Mouse (Mus musculus) CD4-positive naive resting alpha-beta T cell, adult 76 days (primary cell): ENCODE results near the gene Nupr1l. TPM values are rescaled to one million over a fixed set of nuclear protein-coding genes. Genes with fewer than 3 reads are reported as not detected.

Experiments used
- total RNA-seq: library from RNA; stranded (reverse); gene quantifications from one replicate; pipeline ENCODE4 v1.2.4, GENCODE M21; 2023

Gene Nupr1l
- not detected for total RNA-seq

GRCm38 (mm10) chr5:129908242-129908965 is at the start of gene Nupr1l:
TSS of gene Nupr1l (plus strand) at chr5:129908540.

DNA sequence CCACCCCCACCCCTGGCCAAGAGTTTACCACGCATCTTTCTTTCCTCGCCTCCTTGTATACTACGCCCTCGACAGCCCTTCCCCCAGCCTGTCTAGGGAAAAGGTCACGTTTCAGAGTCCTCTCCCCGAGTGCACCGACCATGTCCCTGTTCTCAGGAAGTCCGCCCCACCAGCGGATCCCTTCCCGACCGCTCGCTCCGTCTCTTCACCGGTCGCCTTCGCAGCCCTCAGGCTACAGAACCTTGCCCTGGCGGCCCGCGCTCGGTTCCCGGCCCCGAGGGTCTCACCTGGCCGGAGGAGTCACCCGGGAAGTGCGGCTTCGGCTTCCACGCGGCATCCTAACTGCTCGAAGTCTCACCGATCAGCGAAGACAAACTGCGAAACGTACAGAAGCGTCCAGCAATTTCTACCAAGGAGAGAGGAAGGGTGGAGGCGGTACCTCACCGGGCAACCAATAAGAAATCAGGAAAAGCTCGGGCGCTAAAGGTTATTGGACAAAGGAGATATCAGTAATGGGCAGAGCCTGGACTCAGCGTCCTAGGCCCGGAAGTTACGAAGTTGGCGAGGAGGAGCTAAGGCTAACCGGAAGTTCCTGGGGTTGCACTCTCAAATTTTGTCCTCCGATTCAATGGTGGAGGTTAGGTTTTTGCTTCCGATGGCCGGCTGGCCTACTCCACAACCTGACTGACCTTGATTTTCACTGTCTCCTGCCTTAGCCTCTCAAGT is 21.3 kb upstream of the Nupr1l start, which contains the start of gene Chchd2:
TSS of gene Chchd2 (minus strand) at position 560 of the 726 bp plus-strand sequence.

DNA sequence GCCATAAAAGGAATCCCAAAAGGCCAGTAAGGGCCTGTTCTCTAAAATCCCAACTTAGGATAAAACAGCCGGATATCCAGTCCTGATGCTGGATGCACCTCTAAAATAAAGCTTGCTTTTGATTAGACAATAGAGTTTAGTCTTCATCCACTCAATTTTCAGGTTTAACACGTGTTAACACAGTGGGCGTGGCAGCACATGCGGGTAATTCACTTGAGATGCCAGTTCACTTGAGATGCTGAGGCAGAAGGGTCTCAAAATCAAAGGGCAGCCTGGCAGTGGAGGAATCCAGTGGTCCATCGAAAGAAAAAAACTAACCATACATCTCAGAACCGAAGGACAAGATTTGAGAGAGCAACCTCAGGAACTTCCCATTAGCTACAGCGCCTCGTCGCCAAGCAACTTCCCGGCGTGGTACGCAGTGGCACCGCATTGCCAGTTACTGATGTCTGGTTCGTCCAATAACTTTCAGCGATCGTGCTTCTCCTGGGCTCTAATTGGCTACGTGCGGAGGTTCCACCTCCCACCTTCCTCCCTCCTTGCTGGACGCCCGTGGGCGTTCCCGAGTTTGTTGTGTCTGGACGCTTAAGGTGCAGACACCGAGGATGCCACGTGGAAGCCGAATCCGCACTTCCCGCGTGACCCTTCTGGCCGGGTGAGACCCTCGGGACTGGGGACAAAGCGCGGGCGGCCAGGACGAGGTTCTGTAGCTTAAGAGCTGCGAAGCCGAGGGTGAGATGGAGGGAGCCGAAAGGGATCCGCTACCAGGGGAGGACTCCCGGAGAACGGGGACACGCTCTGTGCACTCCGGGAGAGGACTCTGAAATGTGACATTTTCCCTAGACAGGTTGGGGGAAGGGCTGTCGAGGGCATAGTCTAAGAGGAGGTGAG is 12.9 kb upstream of the Nupr1l start, which contains the start of gene Zbed5:
TSS of gene Zbed5 (plus strand) at position 526 of the 891 bp plus-strand sequence.

GRCm38 (mm10) chr5:129898449-129898848 is 9.9 kb upstream of the Nupr1l start, which contains the start of gene Phkg1:
TSS of gene Phkg1 (minus strand) at chr5:129898549.

GRCm38 (mm10) chr5:129941495-129942045 is 33.2 kb downstream of the Nupr1l start, which contains the start of gene Vkorc1l1:
TSS of gene Vkorc1l1 (plus strand) at chr5:129941970.

Other genes starting within 250 kb of the Nupr1l start
- 0.79 TPM for gene Zfp11, start 238.4 kb upstream of the Nupr1l start, total RNA-seq
- gene Sept14, start 200.0 kb upstream of the Nupr1l start, total RNA-seq = not detected
- gene Mrps17, start 193.0 kb upstream of the Nupr1l start, total RNA-seq = 30.2 TPM
- 34.9 TPM for gene Nipsnap2, start 183.5 kb upstream of the Nupr1l start, total RNA-seq
- 16.9 TPM for gene Psph, start 121.1 kb upstream of the Nupr1l start, total RNA-seq
- 17.8 TPM for gene Sumf2, start 61.6 kb upstream of the Nupr1l start, total RNA-seq
- gene Chchd2, start 21.1 kb upstream of the Nupr1l start, total RNA-seq = 167 TPM
- gene Zbed5, start 12.8 kb upstream of the Nupr1l start, total RNA-seq = 2.6 TPM
- 0.32 TPM for gene Phkg1, start 10.0 kb upstream of the Nupr1l start, total RNA-seq
- gene Vkorc1l1, start 33.4 kb downstream of the Nupr1l start, total RNA-seq = 8.9 TPM
- 14.9 TPM for gene Gusb, start 94.5 kb downstream of the Nupr1l start, total RNA-seq
- 35.3 TPM for gene Asl, start 120.7 kb downstream of the Nupr1l start, total RNA-seq
- 18.8 TPM for gene Crcp, start 120.8 kb downstream of the Nupr1l start, total RNA-seq
- gene Tpst1, start 164.8 kb downstream of the Nupr1l start, total RNA-seq = 7.4 TPM
- gene Kctd7, start 236.3 kb downstream of the Nupr1l start, total RNA-seq = 1.3 TPM